Mouse (Mus musculus) ZHBTc4 (cell line): ENCODE data around the gene Cptp.
A peak's percentile ranks its signal among the peaks of the same experiment; 100 is the strongest.

Experiments
- DNase-seq: peaks from one replicate; pipeline ENCODE4 v3.0.0-alpha.2; 2011; ENCODE audit warnings: low read depth, low spot score

Cptp gene

DNA sequence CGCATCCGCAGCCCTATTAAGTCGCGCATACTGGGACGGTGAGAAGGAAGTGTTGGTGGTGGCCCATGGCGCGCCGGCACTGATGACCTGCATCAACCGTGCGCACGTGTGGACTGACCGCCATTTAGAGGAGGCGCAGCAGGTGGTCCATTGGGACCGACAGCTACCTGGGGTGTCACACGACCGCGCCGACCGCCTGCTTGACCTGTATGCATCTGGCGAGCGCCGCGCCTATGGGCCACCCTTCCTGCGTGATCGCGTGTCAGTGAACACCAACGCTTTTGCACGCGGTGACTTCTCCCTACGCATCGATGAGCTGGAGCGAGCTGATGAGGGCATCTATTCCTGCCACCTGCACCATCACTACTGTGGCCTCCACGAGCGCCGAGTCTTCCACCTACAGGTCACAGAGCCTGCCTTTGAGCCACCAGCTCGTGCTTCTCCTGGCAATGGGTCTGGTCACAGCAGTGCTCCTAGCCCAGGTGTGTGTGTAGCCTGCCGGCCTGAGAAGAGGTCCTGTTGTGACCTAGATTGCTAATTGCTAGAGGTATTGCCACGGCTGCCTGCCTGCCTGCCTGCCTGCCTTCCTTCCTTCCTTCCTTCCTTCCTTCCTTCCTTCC is 27.5 kb downstream of the Cptp start:
- peak; percentile 57 for DNase-seq

DNA sequence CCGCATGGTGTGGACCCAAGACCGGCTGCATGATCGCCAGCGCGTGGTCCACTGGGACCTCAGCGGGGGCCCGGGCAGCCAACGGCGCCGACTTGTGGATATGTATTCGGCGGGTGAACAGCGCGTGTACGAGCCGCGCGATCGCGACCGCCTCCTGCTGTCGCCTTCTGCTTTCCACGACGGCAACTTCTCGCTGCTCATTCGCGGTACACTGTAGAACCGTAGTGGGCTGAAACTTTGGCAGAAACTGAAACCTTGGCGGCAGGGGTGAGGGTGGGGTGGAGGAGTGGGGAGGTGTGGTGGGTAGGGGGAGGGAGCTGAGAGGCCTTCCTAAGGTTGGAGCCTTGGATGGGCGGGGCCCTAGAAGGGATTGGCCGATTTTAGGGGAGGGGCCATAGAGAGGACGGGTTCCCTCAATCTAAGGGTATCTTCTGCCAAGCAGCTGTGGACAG is 28.2 kb downstream of the Cptp start:
- DNase-seq, result peak; percentile 93

DNA sequence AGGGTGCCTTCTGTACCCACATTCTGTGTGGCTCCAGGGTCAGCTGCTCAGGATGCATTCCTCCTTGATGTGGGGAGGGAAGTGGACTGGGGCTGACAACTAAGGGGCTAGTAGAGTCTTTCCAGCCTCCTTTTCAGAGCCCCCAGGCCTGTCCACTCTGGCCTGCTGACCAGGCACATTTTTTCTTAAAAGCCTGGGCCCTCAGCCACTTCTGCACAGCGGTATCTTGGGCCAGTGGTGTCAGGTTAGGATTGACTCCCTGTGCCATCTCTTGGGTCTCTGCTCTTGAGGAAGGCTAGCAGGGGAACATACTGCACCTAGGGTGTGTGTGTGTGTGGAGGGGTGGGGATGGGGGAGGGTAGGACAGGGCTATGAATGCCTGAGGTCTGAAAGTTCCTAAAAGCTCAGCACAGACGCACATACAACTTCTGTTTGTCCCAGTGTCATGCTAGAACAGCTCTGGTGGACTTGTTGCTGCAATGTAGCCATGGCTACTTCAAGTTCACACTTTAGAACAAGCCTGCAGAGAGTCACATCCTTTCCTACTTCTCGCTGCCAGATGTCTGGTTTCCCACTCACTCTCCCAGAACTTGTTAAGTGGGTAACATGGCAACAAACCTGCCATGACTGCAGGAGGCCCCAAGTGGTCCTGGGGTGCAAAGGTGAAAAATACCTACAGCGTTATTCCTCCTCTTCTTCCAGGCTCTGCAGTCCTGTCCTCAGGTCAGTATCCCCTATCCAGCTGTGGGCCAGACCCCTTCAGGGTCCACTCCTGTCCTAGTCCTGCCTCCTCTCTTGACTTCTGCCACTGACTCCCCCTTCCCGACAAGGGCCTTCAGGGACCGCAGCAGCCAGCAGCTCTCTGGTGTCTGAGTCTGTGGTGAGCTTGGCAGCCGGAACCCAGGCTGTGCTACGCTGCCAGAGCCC is 28.9 kb downstream of the Cptp start:
- no peak for DNase-seq

DNA sequence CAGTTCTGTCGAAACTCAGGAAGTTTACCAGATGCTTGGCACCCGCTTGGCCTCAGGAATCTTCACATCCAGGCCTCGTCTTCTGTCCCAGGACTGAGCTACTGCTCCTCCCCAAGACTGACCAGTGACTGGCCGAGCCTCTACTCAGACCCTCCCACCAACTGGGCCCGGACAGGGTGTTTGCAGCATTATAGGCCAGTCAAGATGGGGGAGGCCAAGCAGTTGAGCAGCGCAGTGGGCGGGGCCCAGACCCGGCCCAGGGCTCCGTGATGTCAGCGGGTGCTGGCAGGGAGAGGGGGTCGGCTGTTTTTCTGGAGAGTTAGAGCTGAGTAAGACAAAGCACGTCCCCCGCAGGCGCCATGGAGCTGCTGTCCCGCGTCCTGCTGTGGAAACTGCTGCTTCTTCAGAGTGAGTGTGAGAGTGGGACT is 29.7 kb downstream of the Cptp start, which contains the start of gene Mxra8:
Gene Mxra8 (plus strand): TSS at position 198 of the 428 bp plus-strand sequence.
- peak; percentile 77 for DNase-seq

DNA sequence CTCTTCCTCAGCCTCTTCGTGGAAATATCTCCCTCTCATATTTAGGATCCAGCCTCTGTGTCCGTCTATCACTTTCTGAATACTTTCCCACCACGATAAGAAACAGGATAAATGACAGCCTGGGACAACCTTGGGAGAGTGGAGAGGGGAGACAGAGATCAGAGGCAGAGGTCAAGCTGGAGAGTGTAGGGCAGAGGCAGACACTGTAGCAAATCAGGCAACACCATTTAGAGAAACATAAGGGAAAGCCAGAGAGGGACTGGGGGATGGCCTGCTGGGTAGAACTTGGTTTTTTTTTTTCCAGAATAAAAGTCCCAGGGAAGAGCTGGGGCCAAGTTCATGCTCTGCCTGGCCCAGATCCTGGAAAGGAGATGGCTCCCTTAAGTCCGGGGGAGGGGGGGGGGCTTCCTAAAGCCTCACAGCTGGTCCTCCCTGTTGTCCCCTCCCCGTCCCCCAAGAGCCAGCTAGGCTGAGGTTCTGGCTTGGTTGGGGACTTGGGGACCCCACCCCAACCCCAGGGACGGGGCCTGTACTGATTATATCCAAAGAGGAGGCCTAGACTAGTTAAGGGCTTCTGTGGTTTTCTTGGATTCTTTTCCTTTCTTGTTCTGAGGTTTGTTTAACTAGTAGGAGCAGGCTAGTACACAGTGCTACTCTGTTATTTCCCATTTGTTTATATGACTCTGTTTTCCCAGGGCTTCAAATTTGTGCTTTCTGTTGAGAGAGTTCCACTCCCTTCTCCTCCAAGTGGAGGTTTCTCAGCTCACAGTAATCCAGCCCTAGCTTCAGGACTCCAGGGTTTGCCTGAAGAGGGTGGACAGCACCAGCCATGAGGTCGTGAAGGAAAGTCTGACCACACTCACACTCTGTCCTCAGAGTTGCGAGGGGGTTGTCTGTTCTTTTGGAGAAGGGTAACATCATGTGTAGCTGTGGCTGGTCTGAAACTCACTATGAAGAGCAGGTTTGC is 30.8 kb downstream of the Cptp start:
- no peak for DNase-seq

DNA sequence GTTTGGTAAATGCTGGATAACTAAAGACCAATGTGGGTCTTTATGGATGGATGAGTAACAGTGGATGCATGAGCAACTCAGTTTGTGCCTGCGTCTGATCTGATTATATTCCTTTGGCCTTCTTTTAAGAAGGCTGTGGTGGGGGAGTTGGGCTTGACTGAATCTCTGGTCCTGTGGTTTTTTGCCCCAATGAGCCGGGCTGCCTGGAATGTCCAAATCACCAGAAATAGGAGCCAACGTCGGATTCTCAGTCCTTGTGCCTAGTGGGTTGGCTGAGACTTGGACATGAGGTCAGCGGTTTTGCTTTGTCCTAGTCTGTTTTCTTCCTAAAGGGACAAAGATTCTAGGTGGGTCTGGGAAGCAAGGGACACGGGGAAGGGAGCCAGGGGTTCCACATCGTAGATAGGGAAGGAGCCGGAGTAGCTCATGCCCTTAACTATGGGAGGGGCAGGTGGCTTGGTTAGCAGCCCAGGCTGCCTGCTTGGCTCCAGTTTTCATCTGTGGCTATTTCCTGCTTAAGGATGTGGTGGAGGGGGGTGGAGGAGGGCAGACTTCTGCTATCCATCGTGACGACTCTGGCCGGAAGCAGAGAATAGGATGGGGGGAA is 31.7 kb downstream of the Cptp start:
- no peak for DNase-seq

DNA sequence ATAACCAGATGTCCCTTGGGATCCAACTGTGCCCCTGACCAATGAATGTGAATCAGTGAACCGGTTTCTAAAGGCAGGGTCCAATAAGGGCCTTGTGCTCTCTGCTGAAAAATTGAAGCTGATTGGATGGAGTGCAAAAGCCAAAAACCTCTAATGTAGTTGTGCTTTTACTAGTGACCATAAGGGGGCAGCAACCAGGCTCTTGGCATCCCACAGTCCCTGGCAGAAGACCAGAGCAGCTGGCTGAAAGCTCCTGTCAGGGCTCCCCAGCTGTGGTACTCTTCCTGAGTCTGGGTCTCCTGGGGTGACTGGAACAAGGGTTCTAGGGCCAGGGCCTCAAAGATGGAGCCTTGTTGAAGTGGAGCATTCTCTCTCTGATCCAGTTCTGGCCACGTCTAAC is 35.4 kb downstream of the Cptp start:
- DNase-seq, result peak; percentile 85

DNA sequence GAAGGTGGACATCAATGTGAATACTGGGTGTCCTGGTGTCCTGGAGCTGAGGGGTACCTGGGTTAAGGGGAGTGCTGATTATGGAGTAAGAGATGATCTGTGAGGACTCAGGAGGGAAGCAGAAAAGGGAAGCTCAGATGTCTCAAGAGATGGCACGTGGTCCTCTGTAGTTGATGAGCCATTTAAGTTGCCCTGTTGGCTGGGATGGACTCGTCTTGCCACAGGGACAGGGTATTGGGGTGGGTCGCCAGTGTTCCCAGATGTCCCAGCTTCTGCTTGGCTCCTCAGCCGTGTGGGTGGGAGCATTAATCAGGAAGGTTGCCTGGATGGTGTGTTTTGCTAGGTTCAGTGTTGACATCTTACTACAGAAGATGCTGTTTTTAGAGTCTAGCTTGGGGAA is 36.0 kb downstream of the Cptp start:
- DNase-seq, result no peak

DNA sequence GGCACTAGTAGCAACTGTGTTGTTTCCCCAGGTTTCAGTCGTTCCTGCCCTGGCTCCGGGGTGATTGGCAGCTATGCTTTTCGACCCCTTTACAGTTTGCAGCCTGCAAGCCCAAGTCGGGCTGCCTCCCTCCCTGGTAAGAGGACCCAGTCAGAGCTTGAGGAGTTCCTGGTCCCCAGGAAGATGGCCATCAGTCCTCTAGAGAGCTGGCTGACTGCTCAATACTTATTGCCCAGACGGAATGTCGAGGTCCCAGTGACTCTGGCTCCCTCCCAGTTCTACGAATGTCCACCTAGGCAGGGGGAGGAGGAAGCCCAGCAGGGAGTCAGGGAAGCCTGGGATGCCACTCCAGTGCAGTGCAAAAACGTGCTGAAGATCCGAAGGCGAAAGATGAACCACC is 36.9 kb downstream of the Cptp start:
- DNase-seq, result no peak

DNA sequence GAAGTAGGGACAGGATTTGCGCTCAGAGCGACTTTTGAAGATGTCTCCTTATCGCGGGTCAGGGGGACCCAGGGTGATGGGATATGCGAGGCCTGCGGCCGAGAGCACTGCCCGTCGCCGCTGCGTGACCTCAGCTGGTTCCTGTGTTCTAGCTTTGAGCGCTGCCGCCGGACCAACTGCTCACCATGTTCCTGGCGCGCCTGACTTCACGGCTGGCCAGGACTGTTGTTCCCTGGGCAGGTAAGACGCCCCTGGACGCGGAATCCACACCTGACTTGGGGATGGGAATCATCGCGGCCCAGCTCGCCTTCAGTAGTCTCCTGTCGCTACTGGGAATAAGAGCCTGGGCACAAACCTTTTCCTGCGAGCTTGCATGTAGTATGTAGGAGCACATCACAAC is 37.4 kb downstream of the Cptp start:
- no peak for DNase-seq

DNA sequence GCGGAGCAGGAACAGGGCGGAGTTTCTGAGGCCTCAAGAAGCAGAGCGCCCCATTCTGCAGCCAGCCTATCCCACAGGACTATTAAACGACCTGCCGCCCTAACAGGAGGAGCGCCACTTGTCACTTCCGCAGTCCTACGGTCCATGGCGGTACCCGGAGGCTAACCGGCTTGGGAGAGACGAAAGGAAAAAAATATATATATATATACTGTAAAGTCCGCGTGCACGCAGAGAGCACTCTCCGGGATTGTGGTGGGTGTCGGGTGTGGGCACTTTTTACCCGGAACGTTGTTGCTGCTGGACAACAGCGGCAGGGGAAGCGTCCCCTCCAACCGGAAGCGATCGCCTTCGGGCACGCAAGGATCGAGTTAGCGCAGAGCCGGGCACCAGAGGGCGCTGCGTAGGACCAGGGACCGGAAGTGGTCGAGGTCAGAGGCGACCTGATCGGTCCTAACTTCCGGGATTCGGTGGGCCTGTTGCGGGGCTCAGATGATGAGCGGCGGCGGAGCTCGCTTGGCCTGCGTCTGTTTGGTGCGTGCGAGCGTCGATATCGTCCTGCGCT is 38.0 kb downstream of the Cptp start, which contains the start of gene Aurkaip1:
Gene Aurkaip1 (plus strand): TSS at position 68 of the 562 bp plus-strand sequence.
- peak; percentile 98 for DNase-seq

DNA sequence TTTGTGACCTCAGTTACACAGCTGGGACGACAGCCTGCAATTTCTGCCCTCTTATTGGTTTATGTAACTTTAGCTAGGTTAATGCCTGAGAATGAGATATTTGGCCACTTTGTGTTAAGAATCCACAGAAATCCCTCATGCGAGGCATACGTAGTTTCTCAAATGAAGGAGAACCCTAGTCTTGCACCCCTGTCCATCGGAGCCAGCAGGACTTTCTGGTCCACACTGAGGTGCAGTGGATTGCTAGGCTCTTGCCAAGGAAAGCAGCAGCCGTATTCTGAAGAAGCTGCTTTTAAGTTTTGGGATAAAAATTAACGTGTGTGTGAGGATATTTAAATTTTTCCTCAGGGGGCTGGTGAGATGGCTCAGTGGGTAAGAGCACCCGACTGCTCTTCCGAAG is 38.6 kb downstream of the Cptp start:
- DNase-seq, result no peak

DNA sequence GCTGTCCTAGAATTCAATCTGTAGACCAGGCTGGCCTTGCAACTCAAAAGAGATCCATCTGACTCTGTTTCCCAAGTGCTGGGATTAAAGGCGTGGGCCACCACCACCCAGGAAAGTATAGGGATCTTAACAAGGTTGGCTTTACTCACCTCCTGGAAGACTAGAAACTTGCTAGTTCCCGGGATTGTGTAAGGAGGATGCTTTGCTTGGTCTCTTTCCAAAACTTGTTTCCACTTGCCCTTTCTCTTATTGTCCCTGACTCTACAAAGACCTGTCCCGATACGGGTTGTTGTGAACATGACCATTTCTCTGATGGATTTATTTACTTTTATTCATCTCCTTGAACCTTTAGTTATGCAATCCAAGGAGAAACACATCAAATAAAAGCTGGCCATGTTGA is 39.4 kb downstream of the Cptp start:
- DNase-seq, result no peak

DNA sequence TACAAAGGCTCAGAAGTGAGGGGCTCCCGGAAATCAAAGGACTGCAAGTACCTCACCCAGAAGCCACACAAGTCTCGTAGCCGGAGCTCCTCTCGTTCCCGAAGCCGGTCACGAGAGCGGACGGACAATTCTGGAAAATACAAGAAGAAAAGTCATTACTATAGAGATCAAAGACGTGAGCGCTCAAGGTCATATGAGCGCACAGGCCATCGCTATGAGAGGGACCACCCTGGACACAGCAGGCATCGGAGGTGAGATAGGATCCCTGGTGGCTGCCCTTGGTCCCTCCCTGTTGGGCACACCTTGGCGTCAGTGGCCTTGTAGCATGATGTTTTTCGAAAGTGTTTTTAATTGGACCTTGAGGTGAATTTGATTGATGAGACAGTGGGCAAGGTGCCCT is 45.8 kb downstream of the Cptp start:
- DNase-seq, result no peak

DNA sequence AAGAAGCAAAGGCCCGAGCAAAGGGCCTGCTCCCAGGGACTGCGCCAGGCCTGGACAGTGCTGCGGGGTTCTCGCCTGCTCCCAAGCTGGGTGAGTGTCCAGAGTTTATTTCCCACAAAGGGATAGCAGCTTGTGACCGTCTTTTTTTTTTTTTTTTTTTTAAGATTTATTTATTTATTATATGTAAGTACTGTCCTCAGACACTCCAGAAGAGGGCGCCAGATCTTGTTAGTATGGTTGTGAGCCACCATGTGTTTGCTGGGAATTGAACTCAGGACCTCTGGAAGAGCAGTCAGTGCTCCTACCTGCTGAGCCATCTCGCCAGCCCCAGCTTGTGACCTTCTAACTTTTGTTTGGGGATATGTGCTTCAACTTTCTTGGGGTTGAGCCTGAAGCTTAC is 48.2 kb downstream of the Cptp start:
- peak; percentile 67 for DNase-seq

DNA sequence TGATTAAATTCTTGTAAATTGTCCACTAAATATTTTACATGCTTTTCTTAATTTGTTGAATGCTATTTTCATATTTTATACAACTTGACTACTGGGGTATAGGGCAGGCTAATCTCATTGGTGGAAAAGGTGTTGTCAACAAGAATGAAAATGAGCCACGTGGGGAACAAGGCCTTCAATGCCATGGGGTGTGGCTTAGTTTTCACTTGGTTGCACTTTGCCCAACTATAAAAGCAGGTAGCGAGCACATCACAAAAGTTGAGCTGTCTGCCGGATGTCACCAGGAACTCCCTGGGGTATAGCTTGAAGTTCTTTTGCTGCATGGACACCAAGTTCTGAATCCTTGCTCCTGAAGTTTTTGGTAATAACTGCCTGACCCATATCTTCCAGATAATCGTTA is 51.7 kb downstream of the Cptp start:
- no peak for DNase-seq
